Mouse (Mus musculus) heart, embryonic 13.5 days (tissue): ENCODE results near the gene Gm10260. TPM values are rescaled to one million over a fixed set of nuclear protein-coding genes. Genes with fewer than 3 reads are reported as not detected.

ENCODE experiments used
- ATAC-seq: fragments of 200-750 bp; cut with Nextera tagmentation; 2 replicates; pipeline ENCODE4 v1.8.0; 2017; ENCODE audit warnings: moderate TSS enrichment; ENCODE audit not compliant: insufficient number of reproducible peaks, low FRiP score, low TSS enrichment; ENCODE audit errors: extremely low read depth
- H3K27ac ChIP-seq: fragments of 300-500 bp; sonication (generic); replicated peaks from 2 replicates; pipeline ENCODE4 v1.5.1; 2015; ENCODE audit warnings: moderate library complexity, mild to moderate bottlenecking, inconsistent platforms
- H3K27me3 ChIP-seq: fragments of 300-500 bp; sonication (generic); replicated peaks from 2 replicates; pipeline ENCODE4 v1.6.1; 2015; ENCODE audit warnings: mild to moderate bottlenecking, inconsistent platforms
- H3K36me3 ChIP-seq: fragments of 300-500 bp; sonication (generic); 2 replicates; pipeline ENCODE4 v1.6.1; 2015; ENCODE audit warnings: mild to moderate bottlenecking, inconsistent platforms
- H3K4me1 ChIP-seq: fragments of 300-500 bp; sonication (generic); 2 replicates; pipeline ENCODE4 v1.6.1; 2015; ENCODE audit warnings: inconsistent platforms
- H3K4me2 ChIP-seq: fragments of 300-500 bp; sonication (generic); 2 replicates; pipeline ENCODE4 v1.6.1; 2015; ENCODE audit warnings: inconsistent platforms, mild to moderate bottlenecking, moderate library complexity
- H3K4me3 ChIP-seq: fragments of 300-500 bp; sonication (generic); 2 replicates; pipeline ENCODE4 v1.5.1; 2015; ENCODE audit warnings: moderate library complexity, mild to moderate bottlenecking, inconsistent platforms
- H3K9ac ChIP-seq: fragments of 300-500 bp; sonication (generic); 2 replicates; pipeline ENCODE4 v1.6.1; 2015; ENCODE audit warnings: inconsistent platforms, mild to moderate bottlenecking, moderate library complexity
- H3K9me3 ChIP-seq: fragments of 300-500 bp; sonication (generic); 2 replicates; pipeline ENCODE4 v1.6.1; 2016; ENCODE audit warnings: inconsistent platforms
- WGBS: fragments of 180-500 bp; shearing (Covaris S2); methylation state at CpG from one replicate; pipeline ENCODE4 v1.1.7; 2015; ENCODE audit warnings: mixed read lengths; 5-methylcytosine and 5-hydroxymethylcytosine counted together
- polyA plus RNA-seq: library from polyadenylated mRNA; unstranded; fragments of >200 nt; fragmentation: Nextera tagmentation; extraction: Ambion mirVana; gene quantifications from 2 replicates; pipeline ENCODE4 v1.2.1, GENCODE M21; 2015

Gm10260 gene
- polyA plus RNA-seq, 1 experiment from 2014 or later: 0.70 TPM

GRCm38 (mm10) chr13:97744036-97744435 is 16.4 kb downstream of the Gm10260 start:
- H3K27me3 ChIP-seq: no peaks in the 10 kb centered on the region
- ATAC-seq: no peak
- H3K9me3 ChIP-seq: no peaks in the 10 kb centered on the region
- no peak overlapping the region for H3K9ac ChIP-seq
- WGBS: 45% methylated on average over 2 of the region's 2 CpGs
- H3K27ac ChIP-seq: no peak overlapping the region
- H3K4me1 ChIP-seq: no peaks in the 10 kb centered on the region
- H3K36me3 ChIP-seq: no peaks in the 10 kb centered on the region
- no peak overlapping the region for H3K4me2 ChIP-seq
- no peak overlapping the region for H3K4me3 ChIP-seq

DNA sequence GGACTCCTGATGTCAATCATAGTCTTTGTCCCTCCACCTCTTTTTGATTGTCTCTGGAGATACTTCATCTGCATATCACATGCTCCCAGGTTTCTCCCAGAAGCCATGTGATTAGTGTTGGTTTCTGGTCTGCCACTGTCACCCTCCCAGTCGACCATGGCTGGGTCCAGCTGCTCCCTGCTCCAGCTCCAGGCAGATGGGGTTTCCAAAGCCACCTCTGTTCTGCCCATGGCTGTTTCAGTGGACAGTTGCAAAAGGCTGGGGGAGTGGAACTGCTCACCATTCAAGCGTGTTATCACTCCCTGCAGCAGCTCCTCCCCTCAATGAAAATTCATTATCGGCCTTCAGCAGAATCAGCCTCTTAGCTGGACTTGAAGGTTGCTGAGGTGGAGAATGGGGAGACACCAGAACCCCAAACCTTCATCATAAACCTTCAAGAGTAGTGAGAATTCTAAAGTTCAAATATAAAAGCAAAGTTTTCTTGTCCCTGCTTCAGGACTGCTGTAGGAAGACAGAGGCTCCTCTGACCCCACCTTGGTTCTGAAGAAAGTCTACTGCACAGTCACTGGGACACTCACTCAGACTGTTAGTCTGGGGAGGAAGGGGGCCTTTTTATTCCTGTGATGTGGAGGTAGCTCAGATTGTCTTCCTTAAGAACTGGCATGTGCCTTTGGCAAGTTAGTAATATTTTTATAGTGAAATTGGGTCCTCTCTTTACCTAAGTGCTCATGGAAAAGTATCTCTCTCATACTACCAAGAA is 17.0 kb downstream of the Gm10260 start:
- H3K9ac ChIP-seq: no peak overlapping the region
- ATAC-seq: no peak
- H3K9me3 ChIP-seq: no peaks in the 10 kb centered on the region
- no peak overlapping the region for H3K27ac ChIP-seq
- 39% methylated on average over 3 of the region's 3 CpGs for WGBS
- H3K4me2 ChIP-seq: no peak overlapping the region
- no peaks in the 10 kb centered on the region for H3K4me1 ChIP-seq
- no peak overlapping the region for H3K4me3 ChIP-seq
- H3K36me3 ChIP-seq: no peaks in the 10 kb centered on the region
- no peaks in the 10 kb centered on the region for H3K27me3 ChIP-seq

DNA sequence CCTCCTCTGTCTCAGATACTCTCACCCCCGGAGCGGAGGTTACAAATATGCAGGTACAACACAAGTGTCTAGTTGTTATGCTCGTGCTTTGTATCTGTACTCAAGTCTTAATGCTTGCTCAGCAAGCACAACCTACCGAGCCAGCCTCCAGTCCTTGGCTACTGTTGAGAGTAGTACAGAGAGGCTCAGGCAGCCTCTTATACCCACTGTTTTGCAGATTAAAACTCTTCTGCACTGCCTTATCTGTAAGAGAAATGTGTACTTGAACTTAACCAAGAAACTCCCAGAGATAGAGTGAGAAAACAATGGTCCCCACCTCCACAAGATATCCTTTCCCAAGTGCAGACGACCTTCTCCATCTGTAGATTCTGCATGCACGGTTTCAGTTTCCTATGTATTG is 24.5 kb downstream of the Gm10260 start:
- Histone ChIP-seq H3K27ac (no peak overlapping the region), H3K4me3 (no peak overlapping the region), H3K27me3 (no peaks in the 10 kb centered on the region), H3K36me3 (no peaks in the 10 kb centered on the region), H3K9ac (no peak overlapping the region), H3K4me2 (no peak overlapping the region), H3K4me1 (peaks cover 5% of the 10 kb centered on the region; the same call in 1 of the 2 replicates), H3K9me3 (no peaks in the 10 kb centered on the region)
- 52% methylated on average over 6 of the region's 6 CpGs for WGBS
- no peak for ATAC-seq

DNA sequence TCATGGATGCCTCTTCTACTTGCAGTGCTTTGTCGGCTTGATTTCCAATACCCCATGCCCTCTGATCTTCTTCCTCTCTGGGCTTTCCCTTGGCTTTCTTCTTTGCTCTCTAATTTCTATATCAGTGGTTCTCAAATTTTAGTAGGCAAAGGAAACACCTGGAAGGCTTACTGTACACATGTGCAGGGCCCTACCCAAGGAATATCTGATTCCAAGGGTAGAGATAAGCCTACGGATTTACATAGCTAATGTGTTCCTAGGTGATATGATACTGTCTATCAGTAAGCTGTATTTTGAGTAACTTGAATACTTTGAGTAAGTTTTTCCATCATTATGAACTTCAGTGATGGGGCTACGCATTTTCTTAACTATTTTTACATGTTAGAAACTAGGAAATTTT is 25.7 kb downstream of the Gm10260 start:
- Histone ChIP-seq H3K9me3 (no peaks in the 10 kb centered on the region), H3K36me3 (no peaks in the 10 kb centered on the region), H3K4me3 (no peak overlapping the region), H3K9ac (no peak overlapping the region), H3K4me2 (no peak overlapping the region), H3K27me3 (no peaks in the 10 kb centered on the region), H3K4me1 (peaks cover 5% of the 10 kb centered on the region; the same call in 1 of the 2 replicates), H3K27ac (no peak overlapping the region)
- no peak for ATAC-seq
- 74% methylated on average over 3 of the region's 3 CpGs for WGBS

- no peak overlapping the region for H3K4me3 ChIP-seq
- no peak overlapping the region for H3K9ac ChIP-seq
- no peaks in the 10 kb centered on the region for H3K36me3 ChIP-seq
- H3K4me2 ChIP-seq: no peak overlapping the region
- no peaks in the 10 kb centered on the region for H3K27me3 ChIP-seq
- WGBS: 76% methylated on average over 11 of the region's 11 CpGs
- ATAC-seq: no peak
- H3K27ac ChIP-seq: no peak overlapping the region
- H3K9me3 ChIP-seq: no peaks in the 10 kb centered on the region
- peaks cover 7% of the 10 kb centered on the region for H3K4me1 ChIP-seq
These were observed 35.1 kb downstream of the Gm10260 start for GRCm38 (mm10) chr13:97725160-97725825.

- H3K4me1 ChIP-seq: peaks cover 7% of the 10 kb centered on the region
- H3K36me3 ChIP-seq: no peaks in the 10 kb centered on the region
- ATAC-seq: no peak
- H3K9ac ChIP-seq: no peak overlapping the region
- H3K27me3 ChIP-seq: no peaks in the 10 kb centered on the region
- WGBS: 59% methylated on average over 6 of the region's 6 CpGs
- no peak overlapping the region for H3K27ac ChIP-seq
- H3K4me2 ChIP-seq: no peak overlapping the region
- H3K9me3 ChIP-seq: no peaks in the 10 kb centered on the region
- no peak overlapping the region for H3K4me3 ChIP-seq
These were observed 35.9 kb downstream of the Gm10260 start for GRCm38 (mm10) chr13:97724551-97724950.

GRCm38 (mm10) chr13:97712506-97713275 is 47.7 kb downstream of the Gm10260 start:
- ATAC-seq: no peak
- Histone ChIP-seq H3K4me3 (no peak overlapping the region), H3K36me3 (no peaks in the 10 kb centered on the region), H3K27ac (no peak overlapping the region), H3K4me2 (no peak overlapping the region), H3K27me3 (no peaks in the 10 kb centered on the region), H3K9me3 (no peaks in the 10 kb centered on the region), H3K4me1 (peaks cover 28% of the 10 kb centered on the region), H3K9ac (no peak overlapping the region)
- WGBS: 62% methylated on average over 8 of the region's 8 CpGs

- no peak for ATAC-seq
- H3K4me1 ChIP-seq: peaks cover 28% of the 10 kb centered on the region
- no peaks in the 10 kb centered on the region for H3K27me3 ChIP-seq
- no peak overlapping the region for H3K9ac ChIP-seq
- 68% methylated on average over 2 of the region's 2 CpGs for WGBS
- H3K36me3 ChIP-seq: no peaks in the 10 kb centered on the region
- H3K4me2 ChIP-seq: no peak overlapping the region
- no peaks in the 10 kb centered on the region for H3K9me3 ChIP-seq
- no peak overlapping the region for H3K27ac ChIP-seq
- no peak overlapping the region for H3K4me3 ChIP-seq
These were observed 48.9 kb downstream of the Gm10260 start for GRCm38 (mm10) chr13:97711510-97711909.
